Mouse (Mus musculus): Measurements from ENCODE around the gene CK137956. TPM values are rescaled to one million over a fixed set of nuclear protein-coding genes. Genes with fewer than 3 reads are reported as not detected.

CK137956 gene
- polyA plus RNA-seq, 1 experiment from 2014 or later = not detected

GRCm38 (mm10) chr4:127953006-127953710 lies 17.6 kb downstream of the CK137956 start:
- H3K36me3 ChIP-seq (ENCODE audit: control insufficient read depth, insufficient read depth, low read length) = no peaks in the 10 kb centered on the region
- ATAC-seq (ENCODE audit: low FRiP score, low TSS enrichment) = no peak
- no peak overlapping the region for H3K4me3 ChIP-seq (ENCODE audit: low read depth, low read length)
- no peaks in the 10 kb centered on the region for H3K27me3 ChIP-seq (ENCODE audit: control insufficient read depth, insufficient read depth, low read length)
- 36% methylated on average over 10 of the region's 10 CpGs for WGBS
- H3K9me3 ChIP-seq (ENCODE audit: control insufficient read depth, low read length) = no peaks in the 10 kb centered on the region
- H3K4me2 ChIP-seq (replicated peaks; ENCODE audit: low read depth) = no peak overlapping the region
- DNase-seq (ENCODE audit: low spot score) = no peak
- no peak overlapping the region for H3K27ac ChIP-seq (replicated peaks)
- no peak for TF ChIP-seq CTCF (IDR thresholded peaks at IDR 0.05; ENCODE audit: low read depth)
- H3K9ac ChIP-seq (ENCODE audit: low read length) = no peak overlapping the region
- no peaks in the 10 kb centered on the region for H3K4me1 ChIP-seq (replicated peaks; ENCODE audit: control insufficient read depth, insufficient read depth)

GRCm38 (mm10) chr4:127947696-127948095 lies 23.1 kb downstream of the CK137956 start:
- H3K9ac ChIP-seq (ENCODE audit: low read length) = no peak overlapping the region
- ATAC-seq (ENCODE audit: low FRiP score, low TSS enrichment) = no peak
- H3K27ac ChIP-seq (replicated peaks) = no peak overlapping the region
- TF ChIP-seq EP300 (optimal IDR thresholded peaks at IDR 0.05) (no peak), CTCF (IDR thresholded peaks at IDR 0.05; ENCODE audit: low read depth) (no peak)
- 67% methylated on average over 2 of the region's 2 CpGs for WGBS
- H3K4me1 ChIP-seq (replicated peaks; ENCODE audit: control insufficient read depth, insufficient read depth) = no peaks in the 10 kb centered on the region
- no peak overlapping the region for H3K4me3 ChIP-seq (ENCODE audit: low read depth, low read length)
- no peak for DNase-seq (ENCODE audit: low spot score)
- no peaks in the 10 kb centered on the region for H3K9me3 ChIP-seq (ENCODE audit: control insufficient read depth, low read length)
- H3K36me3 ChIP-seq (ENCODE audit: control insufficient read depth, insufficient read depth, low read length) = no peaks in the 10 kb centered on the region
- H3K4me2 ChIP-seq (replicated peaks; ENCODE audit: low read depth) = no peak overlapping the region
- H3K27me3 ChIP-seq (ENCODE audit: control insufficient read depth, insufficient read depth, low read length) = no peaks in the 10 kb centered on the region

- no peak overlapping the region for H3K9ac ChIP-seq (ENCODE audit: low read length)
- no peak overlapping the region for H3K4me2 ChIP-seq (replicated peaks; ENCODE audit: low read depth)
- no peaks in the 10 kb centered on the region for H3K27me3 ChIP-seq (ENCODE audit: control insufficient read depth, insufficient read depth, low read length)
- ATAC-seq (ENCODE audit: low FRiP score, low TSS enrichment) (no peak), DNase-seq (ENCODE audit: low spot score) (no peak)
- WGBS = 82% methylated on average over 7 of the region's 7 CpGs
- no peak for TF ChIP-seq EP300 (optimal IDR thresholded peaks at IDR 0.05)
- TF ChIP-seq CTCF (IDR thresholded peaks at IDR 0.05; ENCODE audit: low read depth) = no peak
- no peaks in the 10 kb centered on the region for H3K36me3 ChIP-seq (ENCODE audit: control insufficient read depth, insufficient read depth, low read length)
- H3K9me3 ChIP-seq (ENCODE audit: control insufficient read depth, low read length) = no peaks in the 10 kb centered on the region
- H3K27ac ChIP-seq (replicated peaks) = no peak overlapping the region
- no peaks in the 10 kb centered on the region for H3K4me1 ChIP-seq (replicated peaks; ENCODE audit: control insufficient read depth, insufficient read depth)
- no peak overlapping the region for H3K4me3 ChIP-seq (ENCODE audit: low read depth, low read length)
These were observed 33.3 kb downstream of the CK137956 start for GRCm38 (mm10) chr4:127937474-127937873.

GRCm38 (mm10) chr4:127935369-127935768 lies 35.4 kb downstream of the CK137956 start:
- Histone ChIP-seq H3K9ac (ENCODE audit: low read length) (no peak overlapping the region), H3K4me3 (ENCODE audit: low read depth, low read length) (no peak overlapping the region), H3K4me2 (replicated peaks; ENCODE audit: low read depth) (no peak overlapping the region), H3K9me3 (ENCODE audit: control insufficient read depth, low read length) (no peaks in the 10 kb centered on the region), H3K27me3 (ENCODE audit: control insufficient read depth, insufficient read depth, low read length) (no peaks in the 10 kb centered on the region), H3K27ac (replicated peaks) (no peak overlapping the region), H3K4me1 (replicated peaks; ENCODE audit: control insufficient read depth, insufficient read depth) (no peaks in the 10 kb centered on the region), H3K36me3 (ENCODE audit: control insufficient read depth, insufficient read depth, low read length) (no peaks in the 10 kb centered on the region)
- DNase-seq (ENCODE audit: low spot score) (no peak), ATAC-seq (ENCODE audit: low FRiP score, low TSS enrichment) (no peak)
- TF ChIP-seq CTCF (IDR thresholded peaks at IDR 0.05; ENCODE audit: low read depth) (peak; percentile 68), EP300 (optimal IDR thresholded peaks at IDR 0.05) (no peak)
- WGBS = 43% methylated on average over 3 of the region's 3 CpGs

- Histone ChIP-seq H3K36me3 (ENCODE audit: control insufficient read depth, insufficient read depth, low read length) (no peaks in the 10 kb centered on the region), H3K27me3 (ENCODE audit: control insufficient read depth, insufficient read depth, low read length) (no peaks in the 10 kb centered on the region), H3K4me2 (replicated peaks; ENCODE audit: low read depth) (no peak overlapping the region), H3K4me3 (ENCODE audit: low read depth, low read length) (no peak overlapping the region), H3K27ac (replicated peaks) (no peak overlapping the region), H3K9me3 (ENCODE audit: control insufficient read depth, low read length) (no peaks in the 10 kb centered on the region), H3K4me1 (replicated peaks; ENCODE audit: control insufficient read depth, insufficient read depth) (no peaks in the 10 kb centered on the region), H3K9ac (ENCODE audit: low read length) (no peak overlapping the region)
- 80% methylated on average over 7 of the region's 7 CpGs for WGBS
- DNase-seq (ENCODE audit: low spot score) (no peak), ATAC-seq (ENCODE audit: low FRiP score, low TSS enrichment) (no peak)
- no peak for TF ChIP-seq EP300 (optimal IDR thresholded peaks at IDR 0.05)
- no peak for TF ChIP-seq CTCF (IDR thresholded peaks at IDR 0.05; ENCODE audit: low read depth)
These were observed 57.2 kb downstream of the CK137956 start for GRCm38 (mm10) chr4:127913551-127913950.

- Histone ChIP-seq H3K36me3 (ENCODE audit: control insufficient read depth, insufficient read depth, low read length) (no peaks in the 10 kb centered on the region), H3K27ac (replicated peaks) (no peak overlapping the region), H3K9ac (ENCODE audit: low read length) (no peak overlapping the region), H3K4me3 (ENCODE audit: low read depth, low read length) (no peak overlapping the region), H3K4me1 (replicated peaks; ENCODE audit: control insufficient read depth, insufficient read depth) (no peaks in the 10 kb centered on the region), H3K27me3 (ENCODE audit: control insufficient read depth, insufficient read depth, low read length) (no peaks in the 10 kb centered on the region), H3K9me3 (ENCODE audit: control insufficient read depth, low read length) (no peaks in the 10 kb centered on the region), H3K4me2 (replicated peaks; ENCODE audit: low read depth) (no peak overlapping the region)
- ATAC-seq (ENCODE audit: low FRiP score, low TSS enrichment) = no peak
- 61% methylated on average over 8 of the region's 8 CpGs for WGBS
- TF ChIP-seq CTCF (IDR thresholded peaks at IDR 0.05; ENCODE audit: low read depth) = no peak
- TF ChIP-seq EP300 (optimal IDR thresholded peaks at IDR 0.05) = no peak
- no peak for DNase-seq (ENCODE audit: low spot score)
These were observed 63.6 kb downstream of the CK137956 start for GRCm38 (mm10) chr4:127907151-127907550.
